Mouse (Mus musculus) liver, embryonic 11.5 days (tissue): ENCODE results near the gene Pde3b. TPM values are rescaled to one million over a fixed set of nuclear protein-coding genes. Genes with fewer than 3 reads are reported as not detected.

Source experiments
- ATAC-seq: fragments of 200-750 bp; cut with Nextera tagmentation; replicated peaks from 2 replicates; pipeline ENCODE4 v1.8.0; 2017; ENCODE audit warnings: moderate number of reproducible peaks, mild to moderate bottlenecking, moderate TSS enrichment, moderate library complexity; ENCODE audit not compliant: low FRiP score
- DNase-seq: peaks from one replicate; pipeline ENCODE4 v3.0.0-alpha.2; 2017; ENCODE audit warnings: low spot score
- H3K27ac ChIP-seq: fragments of 300-500 bp; sonication (generic); 2 replicates; pipeline ENCODE4 v1.5.1; 2014; ENCODE audit warnings: mild to moderate bottlenecking, low read depth, low read length, control low read depth
- H3K27me3 ChIP-seq: fragments of 300-500 bp; sonication (generic); replicated peaks from 2 replicates; pipeline ENCODE4 v1.6.1; 2014; ENCODE audit warnings: low read length, mixed read lengths; ENCODE audit not compliant: control insufficient read depth, insufficient read depth
- H3K36me3 ChIP-seq: fragments of 300-500 bp; sonication (generic); 2 replicates; pipeline ENCODE4 v1.6.1; 2014; ENCODE audit warnings: mild to moderate bottlenecking, low read length, moderate library complexity, mixed read lengths; ENCODE audit not compliant: control insufficient read depth, insufficient read depth
- H3K4me1 ChIP-seq: fragments of 300-500 bp; sonication (generic); replicated peaks from 2 replicates; pipeline ENCODE4 v1.6.1; 2014; ENCODE audit warnings: low read length, mixed read lengths; ENCODE audit not compliant: control insufficient read depth, insufficient read depth
- H3K4me2 ChIP-seq: fragments of 300-500 bp; sonication (generic); 2 replicates; pipeline ENCODE4 v1.6.1; 2014; ENCODE audit warnings: mild to moderate bottlenecking, control low read depth, moderate library complexity
- H3K4me3 ChIP-seq: fragments of 300-500 bp; sonication (generic); 2 replicates; pipeline ENCODE4 v1.5.1; 2014; ENCODE audit warnings: low read depth, low read length, control low read depth
- H3K9ac ChIP-seq: fragments of 300-500 bp; sonication (generic); 2 replicates; pipeline ENCODE4 v1.6.1; 2014; ENCODE audit warnings: low read depth, low read length, control low read depth
- H3K9me3 ChIP-seq: fragments of 300-500 bp; sonication (generic); 2 replicates; pipeline ENCODE4 v1.6.1; 2016; ENCODE audit warnings: low read length, inconsistent platforms, mixed read lengths; ENCODE audit not compliant: control insufficient read depth
- WGBS: fragments of 180-500 bp; shearing (Covaris S2); extraction: QIAGEN DNeasy Blood & Tissue Kit; methylation state at CpG from one replicate; pipeline ENCODE4 v1.1.7; 2014; 5-methylcytosine and 5-hydroxymethylcytosine counted together
- polyA plus RNA-seq: library from polyadenylated mRNA; unstranded; fragments of >200 nt; fragmentation: Nextera tagmentation; extraction: Ambion mirVana; gene quantifications from 2 replicates; pipeline ENCODE4 v1.2.1, GENCODE M21; 2014

Gene Pde3b
- polyA plus RNA-seq, 1 experiment from 2014 or later, result 6.2 TPM

GRCm38 (mm10) chr7:114431966-114432365, 16.9 kb downstream of the Pde3b start:
- H3K4me3 ChIP-seq, result no peak overlapping the region
- DNase-seq (no peak), ATAC-seq (no peak)
- H3K4me1 ChIP-seq, result no peaks in the 10 kb centered on the region
- no peak overlapping the region for H3K9ac ChIP-seq
- no peak overlapping the region for H3K27ac ChIP-seq
- H3K27me3 ChIP-seq, result no peaks in the 10 kb centered on the region
- no peaks in the 10 kb centered on the region for H3K9me3 ChIP-seq
- no peaks in the 10 kb centered on the region for H3K36me3 ChIP-seq
- WGBS, result 67% methylated on average over 4 of the region's 4 CpGs
- no peak overlapping the region for H3K4me2 ChIP-seq

GRCm38 (mm10) chr7:114439726-114440125, 24.6 kb downstream of the Pde3b start:
- 45% methylated on average over 1 of the region's 1 CpGs for whole genome bisulfite sequencing
- no peaks in the 10 kb centered on the region for H3K9me3 ChIP-seq
- no peaks in the 10 kb centered on the region for H3K36me3 ChIP-seq
- ATAC-seq, result no peak
- no peaks in the 10 kb centered on the region for H3K27me3 ChIP-seq
- H3K9ac ChIP-seq, result no peak overlapping the region
- no peak for DNase-seq
- no peaks in the 10 kb centered on the region for H3K4me1 ChIP-seq
- no peak overlapping the region for H3K4me3 ChIP-seq
- H3K4me2 ChIP-seq, result no peak overlapping the region
- H3K27ac ChIP-seq, result no peak overlapping the region

- Histone ChIP-seq H3K4me1 (no peaks in the 10 kb centered on the region), H3K9me3 (no peaks in the 10 kb centered on the region), H3K27ac (no peak overlapping the region), H3K4me2 (no peak overlapping the region), H3K9ac (no peak overlapping the region), H3K36me3 (no peaks in the 10 kb centered on the region), H3K27me3 (no peaks in the 10 kb centered on the region), H3K4me3 (no peak overlapping the region)
- ATAC-seq (no peak), DNase-seq (no peak)
- 89% methylated on average over 1 of the region's 1 CpGs for WGBS
These were observed 25.4 kb downstream of the Pde3b start for GRCm38 (mm10) chr7:114440494-114440893.

GRCm38 (mm10) chr7:114452876-114453275, 37.8 kb downstream of the Pde3b start:
- Histone ChIP-seq H3K27me3 (no peaks in the 10 kb centered on the region), H3K27ac (no peak overlapping the region), H3K4me1 (no peaks in the 10 kb centered on the region), H3K9ac (no peak overlapping the region), H3K4me3 (no peak overlapping the region), H3K4me2 (peak overlapping the region; percentile 41), H3K36me3 (no peaks in the 10 kb centered on the region), H3K9me3 (no peaks in the 10 kb centered on the region)
- DNase-seq, result no peak
- no peak for ATAC-seq
- 32% methylated on average over 3 of the region's 3 CpGs for WGBS

GRCm38 (mm10) chr7:114453300-114453990, 38.4 kb downstream of the Pde3b start:
- no peaks in the 10 kb centered on the region for H3K27me3 ChIP-seq
- 50% methylated on average over 5 of the region's 5 CpGs for WGBS
- no peaks in the 10 kb centered on the region for H3K9me3 ChIP-seq
- H3K27ac ChIP-seq, result no peak overlapping the region; the same call in 1 of the 2 replicates
- peak overlapping the region; percentile 41 for H3K4me2 ChIP-seq
- no peak overlapping the region for H3K4me3 ChIP-seq
- no peak overlapping the region for H3K9ac ChIP-seq
- no peaks in the 10 kb centered on the region for H3K36me3 ChIP-seq
- ATAC-seq (peak; percentile 60), DNase-seq (no peak)
- no peaks in the 10 kb centered on the region for H3K4me1 ChIP-seq

- no peak overlapping the region for H3K27ac ChIP-seq
These were observed 39.8 kb downstream of the Pde3b start for GRCm38 (mm10) chr7:114454858-114455257.

GRCm38 (mm10) chr7:114456904-114457303, 41.8 kb downstream of the Pde3b start:
- Histone ChIP-seq H3K4me3 (no peak overlapping the region), H3K4me1 (no peaks in the 10 kb centered on the region), H3K27me3 (no peaks in the 10 kb centered on the region), H3K27ac (no peak overlapping the region), H3K36me3 (no peaks in the 10 kb centered on the region), H3K9ac (no peak overlapping the region), H3K4me2 (no peak overlapping the region), H3K9me3 (no peaks in the 10 kb centered on the region)
- DNase-seq (no peak), ATAC-seq (no peak)
- 86% methylated on average over 4 of the region's 4 CpGs for WGBS

More at GRCm38 (mm10) chr7:114454858-114455257, 39.8 kb downstream of the Pde3b start:
- H3K4me2 ChIP-seq, result no peak overlapping the region
- ATAC-seq (no peak), DNase-seq (no peak)
- H3K9me3 ChIP-seq, result no peaks in the 10 kb centered on the region
- no peak overlapping the region for H3K4me3 ChIP-seq
- H3K36me3 ChIP-seq, result no peaks in the 10 kb centered on the region
- H3K27me3 ChIP-seq, result no peaks in the 10 kb centered on the region
- 68% methylated on average over 1 of the region's 1 CpGs for WGBS
- no peaks in the 10 kb centered on the region for H3K4me1 ChIP-seq
- H3K9ac ChIP-seq, result no peak overlapping the region

GRCm38 (mm10) chr7:114459909-114460308, 44.8 kb downstream of the Pde3b start:
- ATAC-seq, result peak; percentile 31; the same call in 1 of the 2 replicates
- H3K9ac ChIP-seq, result no peak overlapping the region
- no peak for DNase-seq
- no peaks in the 10 kb centered on the region for H3K36me3 ChIP-seq
- H3K4me2 ChIP-seq, result no peak overlapping the region
- H3K4me1 ChIP-seq, result no peaks in the 10 kb centered on the region
- 63% methylated on average over 1 of the region's 1 CpGs for WGBS
- H3K4me3 ChIP-seq, result no peak overlapping the region
- H3K27ac ChIP-seq, result no peak overlapping the region
- H3K9me3 ChIP-seq, result no peaks in the 10 kb centered on the region
- H3K27me3 ChIP-seq, result no peaks in the 10 kb centered on the region

- Histone ChIP-seq H3K4me3 (no peak overlapping the region), H3K9me3 (no peaks in the 10 kb centered on the region), H3K9ac (no peak overlapping the region), H3K27me3 (no peaks in the 10 kb centered on the region), H3K4me2 (no peak overlapping the region), H3K4me1 (no peaks in the 10 kb centered on the region), H3K27ac (no peak overlapping the region), H3K36me3 (no peaks in the 10 kb centered on the region)
- DNase-seq, result no peak
- WGBS, result 55% methylated on average over 2 of the region's 2 CpGs
- no peak for ATAC-seq
These were observed 46.6 kb downstream of the Pde3b start for GRCm38 (mm10) chr7:114461727-114462126.
